Mouse (Mus musculus) right cerebral cortex, postnatal 4 days (tissue): ENCODE data around the gene Siglecf.

Source experiments
- DNase-seq: peaks from one replicate; pipeline ENCODE4 v3.0.0-alpha.2; 2022

Gene Siglecf

GRCm38 (mm10) chr7:43392349-43393121 lies 41.4 kb downstream of the Siglecf start:
- no peak for DNase-seq

DNA sequence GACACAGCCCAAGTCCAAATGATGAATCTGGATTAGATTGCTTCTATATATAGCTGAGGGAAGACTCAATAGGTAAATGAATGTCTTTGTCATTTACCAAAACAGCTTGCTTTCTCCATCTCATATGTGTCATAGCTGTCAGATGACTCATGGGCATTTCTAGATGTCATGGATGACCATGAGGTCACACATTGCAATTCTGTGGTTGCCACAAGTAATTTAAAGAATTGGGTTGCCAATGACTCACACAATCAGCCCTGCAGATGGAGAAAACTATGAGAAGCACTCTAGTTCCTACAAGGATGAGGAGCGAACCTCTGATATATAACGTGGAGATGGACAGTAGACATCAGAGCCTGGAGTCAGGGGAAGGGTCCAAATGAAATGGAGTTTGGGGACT lies 48.4 kb downstream of the Siglecf start:
- no peak for DNase-seq

DNA sequence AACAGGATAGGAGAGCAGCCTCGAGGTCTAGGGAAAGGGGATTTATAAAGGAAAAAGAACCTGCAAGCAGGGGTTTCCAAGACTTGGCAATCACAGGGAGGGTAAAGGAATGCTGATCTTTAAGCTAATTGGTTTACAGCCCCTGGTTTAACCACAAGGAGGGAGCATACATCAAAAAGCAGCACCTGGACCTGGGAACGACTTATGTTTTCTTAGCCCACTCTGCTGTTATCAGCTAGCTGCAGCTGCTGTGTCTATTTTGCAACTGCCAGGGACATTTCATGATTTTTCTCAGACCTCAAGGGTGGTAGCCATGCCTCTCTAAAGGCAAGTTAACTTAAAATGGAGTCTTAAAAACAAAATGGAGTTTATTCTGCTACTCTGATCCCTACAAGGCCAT lies 51.6 kb downstream of the Siglecf start:
- no peak for DNase-seq

GRCm38 (mm10) chr7:43407573-43407972 lies 56.4 kb downstream of the Siglecf start:
- DNase-seq, result no peak

- DNase-seq, result no peak
These were observed 57.0 kb downstream of the Siglecf start, which contains the start of gene Siglecg for GRCm38 (mm10) chr7:43408131-43408553. TSS of gene Siglecg (plus strand) at chr7:43408204.

DNA sequence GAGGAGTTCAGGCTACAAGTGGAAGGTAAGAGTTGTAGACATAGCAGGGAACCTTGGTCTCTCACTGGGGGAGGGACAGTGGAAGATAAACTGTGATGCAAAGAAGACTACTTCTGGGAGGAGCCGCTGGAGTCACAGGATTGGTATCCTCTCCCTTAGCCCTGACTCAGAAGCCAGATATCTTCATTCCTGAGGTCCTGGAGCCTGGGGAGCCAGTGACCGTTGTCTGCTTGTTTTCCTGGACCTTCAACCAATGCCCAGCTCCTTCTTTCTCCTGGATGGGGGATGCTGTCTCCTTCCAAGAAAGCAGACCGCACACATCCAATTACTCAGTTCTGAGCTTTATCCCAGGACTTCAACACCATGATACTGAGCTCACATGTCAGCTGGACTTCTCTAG lies 57.9 kb downstream of the Siglecf start:
- DNase-seq, result no peak
